Comparison of ENCODE assay signal across 12 mouse cellular contexts in the genomic region with DNA sequence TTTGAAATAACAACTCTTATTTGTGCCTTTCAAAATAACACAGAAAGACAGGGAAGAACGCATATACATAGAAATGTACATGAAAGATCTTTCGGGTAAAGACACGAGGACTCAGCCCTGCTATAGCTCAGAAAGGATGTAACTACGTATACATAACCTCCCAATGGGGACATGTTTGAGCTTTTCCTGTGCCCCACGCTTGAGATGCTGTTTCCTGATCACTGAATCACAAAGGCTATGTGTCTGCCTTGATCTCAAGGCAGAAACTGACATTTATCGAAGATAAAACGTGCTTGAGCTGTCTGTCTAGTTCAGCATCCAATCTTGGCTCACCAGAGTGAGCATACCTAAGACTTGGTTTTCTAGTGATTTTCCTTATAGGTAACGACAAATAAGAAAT.
"Had no signal": no experiment of that assay in that cellular context is flagged by ENCODE, and none has a peak within 500 bp of the region (broad histone marks: within the 10 kb centered on the region; RNA-seq: fewer than 3 reads in every experiment).

No protein-coding gene starts in this region.

- H3K4me1 ChIP-seq: liver, embryonic 13.5 days; lung, embryonic 15.5 days; stomach, embryonic 15.5 days had no signal

- ATAC-seq: intestine, postnatal 0 days; liver, postnatal 0 days; midbrain, embryonic 13.5 days had no signal

- DNase-seq: kidney, adult 8-10 months; kidney, postnatal 25 days; liver; liver, embryonic 13.5 days; liver, postnatal 0 days; right cerebral cortex, postnatal 14 days had no signal

- H3K36me3 ChIP-seq: limb, embryonic 12.5 days; liver, embryonic 13.5 days; lung, embryonic 15.5 days; midbrain, embryonic 13.5 days; neural tube, embryonic 15.5 days; stomach, embryonic 15.5 days had no signal

- H3K27ac ChIP-seq: limb, embryonic 12.5 days; liver, embryonic 13.5 days; lung, embryonic 15.5 days; midbrain, embryonic 13.5 days; neural tube, embryonic 15.5 days; stomach, embryonic 15.5 days had no signal

- H3K4me3 ChIP-seq: limb, embryonic 12.5 days; liver, embryonic 13.5 days; lung, embryonic 15.5 days; midbrain, embryonic 13.5 days; neural tube, embryonic 15.5 days; stomach, embryonic 15.5 days had no signal

- H3K27me3 ChIP-seq: limb, embryonic 12.5 days; liver, embryonic 13.5 days; lung, embryonic 15.5 days; midbrain, embryonic 13.5 days; neural tube, embryonic 15.5 days; stomach, embryonic 15.5 days had no signal
